Mouse (Mus musculus) forelimb bud, embryonic 11.5 days (tissue): ENCODE results near the gene Ppp1r16b.

Experiments used
- DNase-seq: peaks from one replicate; pipeline ENCODE4 v3.0.0-alpha.2; 2012; ENCODE audit warnings: low read depth, low spot score

Ppp1r16b gene

GRCm38 (mm10) chr2:158667671-158668432 is 2.7 kb downstream of the Ppp1r16b start:
- no peak for DNase-seq

GRCm38 (mm10) chr2:158668433-158669010 is 3.3 kb downstream of the Ppp1r16b start:
- DNase-seq: no peak

GRCm38 (mm10) chr2:158669199-158670195 is 4.3 kb downstream of the Ppp1r16b start:
- DNase-seq: no peak

- no peak for DNase-seq
These were observed 5.4 kb downstream of the Ppp1r16b start for GRCm38 (mm10) chr2:158670571-158670970.

DNA sequence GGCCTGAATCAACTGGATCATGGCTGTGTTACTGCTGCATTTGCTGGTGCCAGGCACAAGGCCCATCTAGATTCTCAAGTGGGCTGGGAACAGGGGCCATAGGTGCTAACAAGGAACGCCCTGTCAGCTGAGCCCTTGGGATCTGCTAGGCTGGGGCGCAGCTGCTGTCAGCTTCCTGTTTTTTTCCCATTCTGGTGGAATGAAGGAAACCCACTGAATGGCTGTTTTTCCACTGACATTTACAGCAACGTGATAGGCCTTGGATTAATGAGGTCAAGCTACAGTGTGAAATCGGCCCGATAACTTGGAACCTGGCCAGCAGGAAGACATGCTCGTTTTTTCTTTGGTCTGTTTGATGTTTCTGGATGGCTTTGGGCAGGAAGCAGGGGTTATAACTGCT is 7.6 kb downstream of the Ppp1r16b start:
- DNase-seq: no peak

DNA sequence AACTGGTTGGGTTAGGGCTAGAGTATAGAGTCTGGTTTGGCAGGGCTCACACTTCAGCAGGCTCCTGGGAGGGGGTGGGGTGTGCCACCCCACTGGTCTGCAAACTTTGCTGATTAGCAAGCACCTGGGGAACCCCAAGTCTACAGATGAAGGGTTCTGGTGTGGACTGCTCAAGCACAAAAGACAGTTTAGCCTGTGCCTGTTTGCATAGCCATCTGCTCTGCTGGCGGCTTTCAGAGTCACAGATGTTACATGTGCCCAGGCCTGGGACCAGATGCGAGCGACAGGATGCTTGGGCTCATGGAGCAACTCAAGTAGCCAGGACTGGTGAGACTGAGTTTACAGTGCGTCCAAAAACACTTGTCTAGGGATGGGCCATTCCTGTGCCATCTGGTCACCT is 8.3 kb downstream of the Ppp1r16b start:
- DNase-seq: no peak

DNA sequence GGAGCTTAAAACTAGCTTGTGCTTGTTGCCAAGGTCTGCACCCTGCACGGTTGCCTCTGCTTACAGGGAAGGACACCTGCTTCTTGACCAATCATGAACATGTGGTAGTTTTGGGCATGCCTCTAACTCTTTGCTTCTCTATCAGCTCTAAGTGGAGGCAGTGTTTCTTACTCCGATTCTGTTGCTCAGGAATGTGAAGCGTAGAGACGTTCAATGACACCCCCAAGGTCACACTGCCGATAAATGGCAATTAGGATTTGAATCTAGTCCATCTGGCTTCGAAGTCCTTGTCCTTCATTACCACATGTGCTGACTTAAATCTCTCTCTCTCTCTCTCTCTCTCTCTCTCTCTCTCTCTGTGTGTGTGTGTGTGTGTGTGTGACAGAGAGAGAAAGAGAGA is 8.9 kb downstream of the Ppp1r16b start:
- DNase-seq: no peak

GRCm38 (mm10) chr2:158674759-158675158 is 9.6 kb downstream of the Ppp1r16b start:
- no peak for DNase-seq

DNA sequence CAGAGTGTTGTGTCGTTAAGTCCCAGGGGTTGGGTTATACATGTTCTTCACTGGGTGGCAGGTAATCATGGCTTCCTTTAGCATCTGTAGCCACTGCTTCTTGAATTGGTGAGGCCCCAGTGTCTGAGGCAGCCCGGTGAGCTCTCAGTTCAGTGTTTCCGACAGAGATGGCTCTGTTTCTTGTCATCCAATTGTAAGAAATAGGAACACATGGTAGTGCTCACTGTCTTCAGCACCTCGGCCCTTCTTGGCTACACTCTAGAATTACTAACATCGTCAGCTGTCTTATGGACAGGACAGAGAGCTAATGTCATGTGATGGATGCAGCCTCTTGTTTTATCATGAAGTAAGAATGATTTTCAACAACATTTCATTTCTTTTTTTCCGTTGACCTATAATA is 10.0 kb downstream of the Ppp1r16b start:
- no peak for DNase-seq

DNA sequence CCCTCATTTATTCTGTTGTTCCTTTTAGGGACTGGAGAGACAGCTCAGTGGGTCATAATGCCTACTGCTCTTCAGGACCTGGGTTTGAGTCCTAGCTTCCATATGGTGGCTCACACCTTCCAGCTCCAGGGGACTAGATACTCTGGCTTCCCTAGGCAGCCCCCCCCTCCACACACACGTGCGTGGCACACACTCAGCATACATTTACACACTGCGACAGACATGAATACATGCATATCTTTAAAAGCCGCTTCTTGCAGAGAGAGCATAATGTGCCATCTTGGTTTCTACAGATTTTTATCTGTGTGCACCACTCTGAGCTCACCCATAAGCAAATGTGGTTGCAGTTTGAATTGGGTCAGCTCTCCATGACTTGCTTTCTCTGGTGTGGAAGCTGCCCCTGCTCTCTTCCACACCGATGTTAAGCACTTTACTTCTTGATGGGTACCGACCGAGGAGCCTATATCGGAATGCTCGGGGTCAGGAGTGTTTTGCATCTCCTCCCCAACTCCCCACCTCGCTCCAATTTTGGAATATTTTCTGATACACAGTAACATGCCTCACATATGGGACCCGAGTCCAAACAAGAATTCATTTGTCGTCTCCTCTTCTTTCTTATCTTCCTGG is 10.8 kb downstream of the Ppp1r16b start:
- DNase-seq: no peak

DNA sequence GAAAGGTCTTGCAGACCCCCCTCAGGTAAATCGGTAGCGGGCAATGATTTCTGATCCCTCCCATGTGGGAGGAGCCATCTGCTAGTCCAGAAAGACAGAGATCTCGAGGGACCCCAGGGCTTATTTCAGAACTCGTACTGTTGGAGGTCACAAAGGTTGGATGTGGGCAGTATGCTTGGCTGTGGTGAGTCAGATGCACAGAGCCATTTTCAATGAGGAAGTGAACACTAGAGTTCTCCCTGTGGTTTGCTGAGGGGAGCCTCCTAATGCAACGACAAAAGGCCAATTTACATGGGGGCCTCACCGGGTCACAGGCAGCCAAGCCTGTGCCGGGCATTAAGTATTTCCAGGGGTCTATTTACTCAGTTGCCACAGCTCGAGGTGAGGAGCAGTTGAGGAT is 12.7 kb downstream of the Ppp1r16b start:
- DNase-seq: no peak

GRCm38 (mm10) chr2:158679091-158679490 is 13.9 kb downstream of the Ppp1r16b start:
- no peak for DNase-seq

DNA sequence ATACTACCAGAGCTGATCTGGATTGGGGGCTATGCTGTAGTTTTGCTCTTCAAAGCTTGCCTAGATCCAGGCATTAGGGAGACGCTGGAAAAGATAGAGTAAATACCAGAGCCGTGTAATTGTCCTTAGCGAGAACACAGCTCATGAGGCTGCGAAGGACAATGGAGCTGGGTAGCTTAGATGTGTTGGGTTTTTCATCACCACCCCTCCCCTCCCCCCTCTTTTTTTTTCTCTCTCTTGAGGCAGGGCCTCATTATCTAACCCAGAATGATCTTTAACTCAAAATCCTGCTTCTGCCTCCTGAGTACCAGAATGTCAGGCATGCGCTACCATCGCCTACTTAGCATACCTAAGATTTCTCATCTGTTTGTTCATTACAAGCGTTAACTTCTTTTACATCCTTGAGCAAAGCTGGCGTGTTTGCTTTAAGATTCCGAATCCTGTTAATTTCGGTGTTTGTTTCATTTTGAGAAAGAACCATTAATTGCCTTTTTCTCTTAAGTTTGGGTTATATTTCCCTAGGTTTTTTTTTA is 15.2 kb downstream of the Ppp1r16b start:
- no peak for DNase-seq

DNA sequence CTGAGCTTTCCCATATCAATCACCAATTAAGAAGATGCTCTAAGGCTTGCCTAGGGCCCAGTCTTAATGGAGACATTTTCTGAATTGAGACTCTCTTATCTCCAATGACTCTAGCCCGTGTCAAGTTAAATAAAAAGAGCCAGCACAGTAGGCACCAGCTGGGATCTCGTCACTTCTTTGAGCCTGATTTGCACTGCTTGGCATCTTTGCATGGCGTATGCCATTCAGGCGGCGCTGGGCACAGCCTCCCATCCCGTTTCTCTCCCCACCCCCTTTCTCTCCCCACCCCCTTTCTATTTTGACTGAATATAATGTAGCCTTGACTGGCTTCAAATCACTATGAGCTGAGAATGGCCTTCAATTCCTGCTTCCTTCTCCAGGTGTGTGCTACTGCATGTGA is 16.5 kb downstream of the Ppp1r16b start:
- DNase-seq: no peak

- no peak for DNase-seq
These were observed 17.3 kb downstream of the Ppp1r16b start for GRCm38 (mm10) chr2:158682344-158683037.

DNA sequence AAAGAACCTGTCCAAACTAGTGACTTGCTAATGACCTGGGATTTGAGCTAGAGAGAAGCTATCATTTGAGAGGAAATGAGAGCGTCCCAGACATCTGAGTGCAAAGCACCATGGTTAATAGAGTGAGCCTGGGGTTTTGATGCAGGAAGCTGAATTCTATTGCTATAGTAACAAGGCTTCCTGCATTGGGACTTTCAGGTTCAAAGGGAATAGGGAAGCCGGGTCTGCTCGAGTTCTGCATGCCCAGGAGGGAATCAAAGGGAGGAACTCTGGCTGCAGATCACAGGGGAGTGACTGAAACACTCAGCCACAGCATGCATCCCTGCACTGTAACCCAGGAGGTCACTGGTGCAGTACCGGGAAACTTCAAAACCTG is 17.8 kb downstream of the Ppp1r16b start:
- DNase-seq: no peak

DNA sequence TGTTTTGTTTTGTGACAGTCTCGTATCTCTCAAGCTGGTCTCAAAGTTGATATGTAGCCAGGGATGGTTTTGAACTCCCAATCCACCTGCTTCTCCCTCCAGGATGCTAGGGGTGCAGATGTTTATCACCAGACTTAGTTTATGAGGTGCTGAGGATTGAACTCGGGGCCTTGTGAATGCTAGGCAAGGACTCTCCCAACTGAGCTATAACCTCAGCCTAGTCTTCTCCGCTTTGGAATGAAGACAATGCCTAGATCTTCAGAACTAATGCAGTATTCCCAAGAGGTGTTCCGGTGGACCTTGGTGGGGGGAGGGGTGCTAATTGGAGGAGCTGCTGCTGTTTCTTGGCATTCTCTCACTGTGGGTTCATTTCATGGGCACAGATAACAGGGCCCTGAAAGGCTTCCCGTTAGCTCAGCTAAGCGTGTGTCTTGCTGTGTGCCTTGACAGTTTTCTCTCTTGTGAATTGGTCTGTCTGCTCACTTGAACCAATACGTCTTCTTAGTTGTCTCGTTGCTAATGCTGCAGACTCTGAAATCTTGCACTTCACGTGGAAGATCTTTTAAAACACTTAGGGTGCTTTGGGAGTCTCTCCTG is 19.1 kb downstream of the Ppp1r16b start:
- no peak for DNase-seq

- DNase-seq: no peak
These were observed 19.7 kb downstream of the Ppp1r16b start for GRCm38 (mm10) chr2:158684910-158685309.

GRCm38 (mm10) chr2:158686394-158686793 is 21.2 kb downstream of the Ppp1r16b start:
- DNase-seq: no peak

- DNase-seq: no peak
These were observed 22.6 kb downstream of the Ppp1r16b start for GRCm38 (mm10) chr2:158687804-158688241.
